Mouse (Mus musculus) C2C12 (cell line): ENCODE measurements around the gene Adcy3. TPM values are rescaled to one million over a fixed set of nuclear protein-coding genes. Genes with fewer than 3 reads are reported as not detected.

Experiments
- H3K27me3 ChIP-seq: one replicate; pipeline ENCODE4 v1.6.1; 2011; ENCODE audit not compliant: control insufficient read depth, insufficient read depth, insufficient read length
- H3K36me3 ChIP-seq: one replicate; pipeline ENCODE4 v1.6.1; 2011; ENCODE audit not compliant: control insufficient read depth, insufficient read depth
- H3K4me3 ChIP-seq: one replicate; pipeline ENCODE4 v1.5.1; 2011; ENCODE audit warnings: mild to moderate bottlenecking, control low read depth; ENCODE audit not compliant: poor library complexity, insufficient read depth, severe bottlenecking
- H3K79me2 ChIP-seq: one replicate; pipeline ENCODE4 v1.6.1; 2011; ENCODE audit not compliant: control insufficient read depth, insufficient read depth
- H3K79me3 ChIP-seq: one replicate; pipeline ENCODE4 v1.6.1; 2011; ENCODE audit warnings: low read depth, control low read depth
- H3ac ChIP-seq: one replicate; pipeline ENCODE3; 2011; ENCODE audit warnings: low read depth; ENCODE audit not compliant: control insufficient read depth, insufficient read length
- CEBPB ChIP-seq: IDR thresholded peaks from one replicate; pipeline ENCODE4 v1.6.1; 2011; ENCODE audit warnings: low read depth, mild to moderate bottlenecking, control low read depth, moderate library complexity
- CTCF ChIP-seq: IDR thresholded peaks from one replicate; pipeline ENCODE4 v1.5.1; 2011; ENCODE audit not compliant: control insufficient read depth, insufficient read depth, insufficient read length
- FOSL1 ChIP-seq: IDR thresholded peaks from one replicate; pipeline ENCODE4 v1.8.0; 2011; ENCODE audit warnings: mild to moderate bottlenecking, low read length; ENCODE audit not compliant: poor library complexity, insufficient read depth, severe bottlenecking
- MAX ChIP-seq: IDR thresholded peaks from one replicate; pipeline ENCODE4 v1.6.1; 2011; ENCODE audit warnings: mild to moderate bottlenecking, control low read depth
- MYOD1 ChIP-seq: IDR thresholded peaks from one replicate; pipeline ENCODE4 v1.6.1; 2011; ENCODE audit warnings: low read depth; ENCODE audit not compliant: control insufficient read depth, insufficient read length
- MYOG ChIP-seq: IDR thresholded peaks from one replicate; pipeline ENCODE4 v1.6.1; 2011; ENCODE audit not compliant: control insufficient read depth, insufficient read length; ENCODE audit errors: extremely low read depth
- USF1 ChIP-seq: IDR thresholded peaks from one replicate; pipeline ENCODE4 v1.6.1; 2011; ENCODE audit warnings: low read depth, mild to moderate bottlenecking, control low read depth, moderate library complexity
- polyA plus RNA-seq: library from polyadenylated mRNA; unstranded; fragments of >200 nt; fragmentation: generic; extraction: Trizol; gene quantifications from one replicate; pipeline ENCODE4 v1.2.1, GENCODE M21; 2012; ENCODE audit warnings: missing spikeins

Gene Adcy3
- polyA plus RNA-seq, 1 experiment: 2.1 TPM

DNA sequence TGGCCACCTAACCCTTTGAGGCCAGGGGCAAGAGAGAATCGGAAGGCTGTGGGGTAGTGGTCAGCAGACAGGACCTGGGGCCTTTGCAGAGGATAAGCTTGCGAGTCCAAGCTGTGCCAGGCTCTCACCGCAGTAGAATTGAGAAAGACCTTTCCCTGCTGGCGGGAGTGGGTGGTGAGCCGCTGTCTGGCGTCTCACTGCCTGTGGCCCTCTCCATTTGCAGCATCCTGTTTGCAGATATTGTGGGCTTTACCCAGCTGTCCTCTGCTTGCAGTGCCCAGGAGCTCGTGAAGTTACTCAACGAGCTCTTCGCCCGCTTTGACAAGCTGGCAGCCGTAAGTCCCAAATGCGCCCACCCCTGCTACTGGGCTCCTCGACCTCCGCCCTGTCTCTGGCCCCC lies 61.7 kb downstream of the Adcy3 start:
- TF ChIP-seq CEBPB (no peak), MAX (no peak), MYOD1 (no peak), USF1 (no peak), MYOG (no peak), CTCF (no peak), FOSL1 (no peak)
- Histone ChIP-seq H3K27me3 (no peaks in the 10 kb centered on the region), H3K36me3 (no peaks in the 10 kb centered on the region), H3K4me3 (no peak overlapping the region), H3K79me2 (no peaks in the 10 kb centered on the region), H3K79me3 (no peaks in the 10 kb centered on the region), H3ac (no peak overlapping the region)

DNA sequence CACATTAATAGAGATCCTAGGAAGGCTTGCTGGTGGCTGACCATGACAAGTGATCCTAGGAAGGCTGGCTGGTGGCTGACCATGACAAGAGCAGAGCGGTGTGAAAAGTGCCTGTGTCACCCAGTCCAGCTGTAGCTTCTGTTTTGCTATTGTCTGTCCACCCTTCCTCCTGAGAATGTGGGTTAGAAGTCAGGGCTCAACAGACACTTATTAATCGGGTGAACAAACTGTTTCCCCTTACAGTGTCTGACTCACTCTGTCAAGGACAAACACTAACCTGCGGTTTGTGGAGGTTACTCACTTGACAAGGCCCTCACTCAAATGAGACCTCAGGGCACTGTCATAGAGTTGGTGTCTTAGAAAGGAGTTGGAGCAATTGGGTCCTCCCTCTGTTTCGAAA lies 65.8 kb downstream of the Adcy3 start:
- Histone ChIP-seq H3K79me3 (no peaks in the 10 kb centered on the region), H3ac (no peak overlapping the region), H3K79me2 (no peaks in the 10 kb centered on the region), H3K27me3 (no peaks in the 10 kb centered on the region), H3K4me3 (no peak overlapping the region), H3K36me3 (no peaks in the 10 kb centered on the region)
- TF ChIP-seq FOSL1: no peak
- no peak for TF ChIP-seq MYOG
- no peak for TF ChIP-seq MAX
- TF ChIP-seq CEBPB: no peak
- TF ChIP-seq CTCF: no peak
- TF ChIP-seq USF1: no peak

DNA sequence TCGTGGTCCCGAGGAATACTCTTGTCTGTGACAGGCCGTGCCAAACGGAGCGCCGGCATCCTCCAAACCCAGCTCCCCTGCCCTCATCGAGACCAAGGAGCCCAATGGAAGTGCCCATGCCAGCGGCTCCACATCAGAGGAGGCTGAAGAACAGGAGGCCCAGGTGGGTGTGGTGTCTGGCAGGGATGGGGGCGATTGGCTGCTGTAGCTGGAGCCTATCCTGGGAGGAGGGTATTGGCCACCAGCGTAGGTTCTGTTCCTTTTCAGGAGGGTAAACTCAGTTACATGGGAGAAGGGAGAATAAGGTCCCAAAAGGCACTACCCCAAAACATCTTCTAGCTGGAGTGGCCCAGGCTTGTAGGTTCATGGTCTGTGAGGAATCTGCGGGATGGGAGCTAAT lies 66.4 kb downstream of the Adcy3 start:
- TF ChIP-seq MAX (no peak), MYOG (no peak), USF1 (no peak), FOSL1 (no peak), CTCF (no peak), CEBPB (no peak), MYOD1 (no peak)
- Histone ChIP-seq H3K27me3 (no peaks in the 10 kb centered on the region), H3K4me3 (no peak overlapping the region), H3ac (no peak overlapping the region), H3K79me3 (no peaks in the 10 kb centered on the region), H3K36me3 (no peaks in the 10 kb centered on the region), H3K79me2 (no peaks in the 10 kb centered on the region)

DNA sequence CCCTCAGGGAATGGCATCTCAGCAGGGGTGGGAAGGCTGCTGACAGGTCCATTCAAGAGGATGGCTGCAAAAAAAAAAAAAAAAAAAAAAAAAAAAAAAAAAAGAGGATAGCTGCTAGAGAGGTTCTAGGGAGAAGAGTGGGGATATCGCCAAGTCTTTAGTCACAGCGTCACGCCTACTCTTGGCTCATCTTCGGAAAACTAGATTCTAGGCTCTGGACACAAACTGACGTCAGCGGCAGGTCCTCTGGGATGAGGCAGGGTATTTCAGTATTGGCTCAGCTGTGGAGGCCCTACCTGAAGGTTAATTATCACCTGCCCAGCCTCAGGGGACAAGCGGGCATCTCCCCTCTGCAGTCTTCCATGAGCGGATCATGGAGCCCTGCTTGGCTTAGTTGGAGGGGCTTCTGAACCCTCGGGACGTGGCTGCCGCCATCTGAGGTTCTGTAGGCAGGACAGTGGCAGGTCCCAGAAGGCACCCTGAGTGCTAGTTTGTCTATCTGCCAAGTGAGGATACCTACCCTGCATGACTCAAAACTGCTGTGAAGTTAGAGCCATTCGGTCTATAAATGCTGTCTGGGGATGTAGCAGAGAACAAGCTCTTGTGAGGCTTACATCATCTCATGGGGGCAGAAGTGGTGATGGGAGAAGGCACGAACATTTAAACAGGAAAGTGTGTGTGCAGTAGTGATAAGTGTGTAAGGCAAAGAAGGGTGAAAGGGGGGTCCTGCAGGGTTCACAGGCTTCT lies 68.7 kb downstream of the Adcy3 start:
- no peak for TF ChIP-seq FOSL1
- TF ChIP-seq MYOD1: no peak
- TF ChIP-seq USF1: no peak
- no peak for TF ChIP-seq CTCF
- TF ChIP-seq MAX: no peak
- TF ChIP-seq CEBPB: no peak
- TF ChIP-seq MYOG: no peak
- Histone ChIP-seq H3K79me2 (no peaks in the 10 kb centered on the region), H3K27me3 (no peaks in the 10 kb centered on the region), H3K79me3 (no peaks in the 10 kb centered on the region), H3K36me3 (no peaks in the 10 kb centered on the region), H3ac (no peak overlapping the region), H3K4me3 (no peak overlapping the region)

DNA sequence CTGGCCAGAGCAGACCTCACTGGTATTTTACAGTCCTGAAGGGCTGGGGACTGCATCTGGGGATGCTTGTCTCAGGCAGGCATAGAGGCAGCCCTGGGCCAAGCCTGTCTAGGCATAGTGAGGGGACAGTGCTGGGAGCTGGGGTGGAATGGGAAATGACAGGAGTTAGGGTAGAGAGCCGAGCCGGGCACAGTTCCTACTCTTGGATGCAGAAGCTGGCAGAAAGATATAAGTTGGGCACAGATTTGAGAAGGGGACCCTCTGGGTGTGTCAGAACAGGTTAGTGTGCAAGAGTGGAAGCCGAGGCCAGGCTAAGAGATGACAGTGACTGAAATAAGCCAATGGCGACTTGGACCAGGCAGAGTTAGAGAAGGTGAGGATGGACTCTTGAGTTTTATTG lies 69.3 kb downstream of the Adcy3 start:
- Histone ChIP-seq H3K79me2 (no peaks in the 10 kb centered on the region), H3K27me3 (no peaks in the 10 kb centered on the region), H3ac (no peak overlapping the region), H3K36me3 (no peaks in the 10 kb centered on the region), H3K4me3 (no peak overlapping the region), H3K79me3 (no peaks in the 10 kb centered on the region)
- TF ChIP-seq USF1 (no peak), CTCF (no peak), CEBPB (no peak), MYOD1 (no peak), MAX (no peak), FOSL1 (no peak)

DNA sequence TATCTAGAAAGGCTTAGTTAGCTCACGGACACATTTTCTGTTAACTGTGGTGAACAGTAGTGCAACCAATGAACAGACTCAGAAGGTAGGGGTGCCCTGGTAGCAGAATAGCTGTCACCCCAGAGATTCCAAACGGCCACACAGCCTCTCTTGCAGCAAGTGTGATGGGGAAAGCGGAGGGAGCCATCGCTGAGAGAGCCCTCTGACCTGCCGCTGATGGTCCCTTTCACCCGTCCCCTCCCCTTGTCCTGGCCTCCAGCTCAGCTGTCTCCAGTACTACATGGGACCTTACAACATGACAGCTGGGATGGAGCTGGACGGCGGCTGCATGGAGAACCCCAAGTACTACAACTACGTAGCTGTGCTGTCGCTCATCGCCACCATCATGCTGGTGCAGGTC lies 73.2 kb downstream of the Adcy3 start:
- no peak overlapping the region for H3K4me3 ChIP-seq
- H3K27me3 ChIP-seq: no peaks in the 10 kb centered on the region
- no peaks in the 10 kb centered on the region for H3K79me3 ChIP-seq
- TF ChIP-seq MYOD1: no peak
- no peak for TF ChIP-seq CTCF
- TF ChIP-seq MAX: no peak
- TF ChIP-seq CEBPB: no peak
- no peak for TF ChIP-seq FOSL1
- TF ChIP-seq MYOG: no peak
- H3K36me3 ChIP-seq: no peaks in the 10 kb centered on the region
- no peaks in the 10 kb centered on the region for H3K79me2 ChIP-seq
- H3ac ChIP-seq: no peak overlapping the region
